Comparison of ENCODE assay signal across 11 mouse cellular contexts in the genomic region with DNA sequence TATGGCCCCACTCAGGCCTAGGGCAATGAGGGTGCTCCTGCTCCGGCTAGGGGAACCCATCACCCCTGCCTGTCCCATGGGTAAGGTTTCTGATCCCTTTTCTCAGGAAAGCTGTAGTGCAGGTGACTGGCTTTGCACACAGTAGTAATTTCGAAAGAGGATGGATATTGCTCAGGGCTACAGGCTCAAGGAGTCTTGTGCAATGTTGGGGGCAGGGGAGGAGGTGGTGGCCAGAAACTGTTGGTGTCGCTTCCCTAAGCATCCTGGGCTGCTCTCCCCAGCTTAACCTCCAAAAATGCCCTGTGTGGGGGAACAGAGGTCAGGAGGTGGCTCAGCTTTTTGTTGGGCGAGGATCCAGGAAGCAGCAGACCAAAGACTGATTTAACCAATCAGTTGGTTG. TPM values are rescaled to one million over a fixed set of nuclear protein-coding genes. Genes with fewer than 3 reads are reported as not detected.
DNase-seq lines count a peak whose midpoint lies in the region.
"Had no signal": no experiment of that assay in that cellular context is flagged by ENCODE, and none has a peak within 500 bp of the region (broad histone marks: within the 10 kb centered on the region; RNA-seq: fewer than 3 reads in every experiment).

No protein-coding gene starts in this region.

- intact Hi-C loops in left cerebral cortex, postnatal 14 days (cut with DNase I) = no loop called here

- peaks cover 37% of the 10 kb centered on the region; the same call in 1 of the 2 replicates for H3K79me2 ChIP-seq in macrophage (ENCODE audit: inconsistent target)

- 2% methylated on average over 4 of the region's 4 CpGs for WGBS in macrophage (ENCODE audit: missing documents)

- H3K36me3 ChIP-seq in macrophage (ENCODE audit: inconsistent target) = no peaks in the 10 kb centered on the region
- H3K36me3 ChIP-seq: embryonic facial prominence, embryonic 13.5 days; heart, embryonic 13.5 days had no signal

- DNase-seq in kidney, adult 9 months = peak; percentile 62
- no peak for DNase-seq in kidney, adult 18-20 months
- peak; percentile 22 for DNase-seq in CD4-positive helper T cell, adult 2 months (ENCODE audit: low read depth, low spot score)
- DNase-seq in fibroblast of lung, adult 2 months (ENCODE audit: low read depth) = peak; percentile 53
- no peak for DNase-seq in right cerebral cortex, postnatal 10 days (ENCODE audit: low spot score in 2 of 2)
- DNase-seq in cerebellum, adult 9-11 months = no peak
- no peak for DNase-seq in left cerebral cortex, postnatal 14 days (ENCODE audit: low spot score in 2 of 2)
- DNase-seq: cerebellum, adult 2 months had no signal

- H3K27ac ChIP-seq in macrophage = peak overlapping the region; percentile 89
- H3K27ac ChIP-seq: embryonic facial prominence, embryonic 13.5 days; heart, embryonic 13.5 days had no signal

- H3K4me3 ChIP-seq in macrophage (ENCODE audit: inconsistent target) = no peak overlapping the region
- H3K4me3 ChIP-seq: embryonic facial prominence, embryonic 13.5 days; heart, embryonic 13.5 days had no signal

RNA-seq across cellular contexts. Expression of a gene that starts 24.8 kb away (rescaled TPM):
- total RNA-seq in macrophage (2018; cell fraction: chromatin; rRNA removed) = 1,000 to 10,000 TPM in 22 of 26 experiments, 100 to 1,000 TPM in 4; 715 to 4,323 (median 2,388) TPM
- total RNA-seq in macrophage (2018; cell fraction: cytosol; rRNA removed) = over 10,000 TPM in 25 of 26 experiments, 1,000 to 10,000 TPM in 1; 9,835 to 25,455 (median 13,887) TPM
- over 10,000 TPM in 25 of 26 experiments, 1,000 to 10,000 TPM in 1; 4,026 to 20,879 (median 17,761) TPM for total RNA-seq in macrophage (2018; cell fraction: nucleus; rRNA removed)
- 12,209 to 20,921 TPM (median 16,354 TPM) in 3 replicates for polyA plus RNA-seq in macrophage (2018)
- total RNA-seq in left cerebral cortex, postnatal 14 days (2021) = 1,000 to 10,000 TPM; 1,462 to 1,465 TPM

RNA-seq across cellular contexts. Expression of a gene that starts 33.5 kb away (rescaled TPM):
- total RNA-seq in macrophage (2018; cell fraction: chromatin; rRNA removed) = 1 to 10 TPM in 6 of 26 experiments, under 1 TPM in 7, not detected in 13; 0.36 to 2.8 (median 1.00) TPM
- total RNA-seq in macrophage (2018; cell fraction: cytosol; rRNA removed) = under 1 TPM in 16 of 26 experiments, not detected in 10; 0.03 to 0.43 (median 0.19) TPM
- total RNA-seq in macrophage (2018; cell fraction: nucleus; rRNA removed) = 1 to 10 TPM in 3 of 26 experiments, under 1 TPM in 12, not detected in 11; 0.06 to 2.1 (median 0.48) TPM
- polyA plus RNA-seq in macrophage (2018) = 0.07 to 1.2 TPM (median 0.34 TPM) in 3 replicates
- 1 to 10 TPM; 2.2 to 2.6 TPM for total RNA-seq in left cerebral cortex, postnatal 14 days (2021)

Comparison
In these comparisons a context has a peak if more than half of its experiments do, and no peak if none do; other contexts are left out.
1. DNase-seq: peak in kidney, adult 9 months (single experiment), CD4-positive helper T cell, adult 2 months (single experiment) and fibroblast of lung, adult 2 months (single experiment); none in kidney, adult 18-20 months (single experiment), right cerebral cortex, postnatal 10 days (0 of 2), cerebellum, adult 9-11 months (single experiment) and left cerebral cortex, postnatal 14 days (0 of 2).